Mouse (Mus musculus) regulatory T cell (primary cell): ENCODE results near the gene Auh.

ENCODE experiments used
- in situ Hi-C: fragments of 300-600 bp; cut with MboI, MseI; formaldehyde crosslinking; loops from one replicate; pipeline ENCODE4 v1.15.1; 2025; ENCODE audit warnings: high pct_unique_total_duplicates

Auh gene

DNA sequence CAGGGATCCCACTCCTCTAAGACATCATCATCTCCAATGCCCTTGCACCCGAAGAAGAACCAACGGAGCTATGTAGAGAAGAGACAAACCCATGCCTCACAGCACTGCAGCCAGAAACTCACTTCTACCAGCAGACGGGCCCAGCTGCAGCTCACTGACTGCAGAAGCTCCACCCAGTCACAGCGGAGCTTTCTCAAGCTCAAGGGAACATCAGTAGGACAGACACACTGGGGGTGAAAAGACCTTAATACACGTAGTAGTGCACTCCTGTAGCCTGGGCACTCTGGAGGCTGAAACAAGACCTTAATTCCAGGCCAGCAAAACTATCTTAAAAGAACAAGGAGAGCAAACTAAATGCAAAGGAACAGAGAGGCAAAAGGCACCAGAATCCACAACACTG is 5.0 kb downstream of the Auh start:
- in situ Hi-C loops, result no loop called here

DNA sequence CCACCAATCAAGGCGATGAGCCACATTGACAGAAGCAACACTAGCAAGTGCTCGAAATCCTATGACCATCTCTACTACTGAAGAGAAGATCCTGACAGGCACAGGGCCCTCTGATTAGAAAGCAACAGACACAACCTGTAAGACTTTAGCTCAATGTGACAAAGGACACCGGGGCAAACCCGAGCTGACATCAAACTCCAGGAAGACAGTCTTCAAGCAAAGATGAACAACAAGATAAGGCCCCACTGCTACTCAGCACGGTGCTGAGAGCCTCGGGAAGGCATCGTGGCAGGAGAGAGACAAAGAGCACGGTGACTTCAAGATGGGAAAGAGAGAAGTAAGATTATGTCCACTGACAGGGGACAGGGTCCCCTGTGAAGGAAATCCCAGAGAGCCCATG is 7.5 kb downstream of the Auh start:
- in situ Hi-C loops, result no loop called here

DNA sequence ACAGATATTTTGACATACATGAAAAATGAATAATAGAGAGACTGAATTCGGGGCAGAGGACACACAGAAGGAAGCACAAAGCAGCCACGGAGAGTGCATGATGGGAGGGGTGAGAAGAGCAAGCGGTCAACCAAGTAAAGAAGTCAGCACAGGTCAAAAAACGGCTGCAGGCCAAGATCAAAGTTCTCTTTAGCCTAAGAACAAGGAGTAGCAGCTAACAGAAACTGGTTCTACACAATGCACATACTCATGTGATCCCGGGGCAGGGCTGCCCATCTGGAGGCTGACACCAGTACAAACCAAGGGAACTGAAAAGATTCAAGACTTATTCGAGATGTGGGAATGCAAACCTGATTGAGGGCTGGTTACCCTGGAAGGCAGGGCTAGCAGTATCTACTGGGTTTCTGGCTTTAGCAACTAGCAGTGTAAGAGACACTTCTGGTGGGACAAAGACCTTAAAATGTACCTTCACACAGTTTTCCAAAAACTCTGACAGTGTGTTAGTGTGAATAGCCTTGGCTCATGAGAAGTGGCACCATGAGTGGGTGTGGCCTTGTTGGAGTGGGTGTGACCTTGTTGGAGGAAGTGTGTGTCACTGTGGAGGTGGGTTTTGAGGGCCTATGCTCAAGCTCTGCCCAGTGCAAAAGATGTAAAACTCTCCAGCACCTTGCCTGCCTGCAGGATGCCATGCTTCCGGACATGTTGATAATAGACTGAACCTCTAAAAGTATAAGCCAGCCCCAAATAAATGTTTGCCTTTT is 8.2 kb downstream of the Auh start:
- in situ Hi-C loops, result no loop called here

DNA sequence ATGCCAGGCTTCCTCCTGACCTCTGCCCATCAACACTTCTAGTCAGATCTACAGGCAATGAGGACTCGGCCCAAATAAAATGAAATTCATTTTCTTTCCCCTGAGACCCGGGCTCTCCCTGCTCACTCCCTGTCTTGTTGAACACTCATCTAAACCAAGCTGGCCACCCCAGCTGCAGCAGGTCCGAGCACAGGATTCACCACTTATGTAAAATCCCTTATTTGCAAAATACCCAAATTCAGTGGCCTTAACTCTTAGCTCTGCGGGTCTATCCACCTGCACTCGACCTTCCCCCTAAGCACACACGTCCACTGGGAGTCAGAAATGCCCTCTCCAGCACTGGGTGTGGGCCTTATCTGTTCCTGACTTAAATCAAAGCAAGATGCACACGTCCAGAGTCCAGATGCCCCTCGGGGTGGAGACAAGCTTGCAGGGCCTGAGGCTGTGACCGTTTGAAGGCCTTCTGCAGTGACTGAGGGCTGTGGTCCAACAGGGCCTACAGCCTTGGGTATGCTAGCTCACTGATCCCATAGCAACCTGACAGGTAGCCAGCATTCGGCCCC is 9.6 kb downstream of the Auh start:
- in situ Hi-C loops, result loop anchor here (5.0 kb wide), 1 partner anchor 58 kb away; no protein-coding TSS in a partner anchor

DNA sequence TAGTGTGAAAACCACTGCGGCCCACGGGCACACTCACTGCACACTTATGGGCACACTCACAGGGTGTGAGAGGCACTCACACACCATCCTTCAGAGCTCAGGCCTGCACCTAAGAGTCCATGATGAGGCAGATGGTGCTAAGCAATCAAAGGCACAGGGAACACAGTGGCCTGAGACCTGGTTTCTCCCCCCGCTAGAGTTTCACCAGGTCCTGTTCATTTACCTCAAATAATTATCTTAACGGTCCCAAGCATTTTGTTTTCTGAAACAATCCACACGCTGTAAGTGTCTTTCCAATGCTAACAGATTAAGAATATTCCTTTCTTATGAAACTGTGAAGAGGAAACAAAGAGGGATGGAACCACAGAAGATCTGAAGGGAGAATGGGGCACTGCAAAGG is 11.1 kb downstream of the Auh start:
- in situ Hi-C loops, result loop anchor here (5.0 kb wide), 1 partner anchor 56 kb away; no protein-coding TSS in a partner anchor

DNA sequence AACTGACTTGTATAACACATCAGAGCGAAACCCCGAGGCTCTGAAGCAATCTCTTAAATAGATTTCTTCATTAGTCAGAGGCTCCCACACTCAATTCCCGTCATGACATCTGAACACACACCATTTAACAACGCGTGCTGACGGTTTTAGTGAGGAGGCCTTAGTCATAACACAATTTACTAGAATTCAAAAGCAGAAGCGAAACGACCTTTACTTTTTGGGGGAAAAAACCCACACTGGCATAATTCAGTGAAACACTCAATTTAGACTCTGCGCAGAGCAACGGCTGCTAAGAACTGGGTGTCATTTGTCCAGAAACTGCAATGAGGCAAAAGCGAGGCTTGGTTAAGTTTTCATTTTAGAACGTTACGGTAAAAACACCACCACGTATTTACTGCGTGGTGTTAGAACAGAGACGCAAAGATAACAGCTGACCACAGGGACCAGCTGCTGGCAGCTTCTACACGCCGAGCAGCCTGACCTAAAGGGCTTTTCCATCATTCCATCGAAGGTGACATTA is 14.8 kb downstream of the Auh start:
- in situ Hi-C loops, result loop anchor here (5.0 kb wide), 1 partner anchor 52 kb away; no protein-coding TSS in a partner anchor

DNA sequence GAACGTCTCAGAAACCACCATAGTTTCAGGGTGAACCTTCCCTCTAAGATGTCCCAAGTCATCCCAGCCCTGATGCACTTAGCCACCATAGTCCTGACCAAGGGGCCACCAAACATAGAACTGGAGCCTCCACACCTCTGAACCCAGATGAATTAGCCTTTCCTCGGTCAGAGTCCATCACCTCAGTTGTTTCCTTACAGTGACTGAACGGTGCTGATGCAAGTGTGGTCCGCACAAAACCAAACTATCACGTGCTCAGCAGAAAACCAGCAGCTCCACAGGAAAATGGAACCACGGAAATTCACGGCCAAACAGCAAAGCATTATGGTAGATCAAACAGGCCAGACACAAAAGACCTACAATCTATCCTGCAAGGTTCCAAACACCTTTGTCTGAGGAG is 15.6 kb downstream of the Auh start:
- in situ Hi-C loops, result no loop called here

DNA sequence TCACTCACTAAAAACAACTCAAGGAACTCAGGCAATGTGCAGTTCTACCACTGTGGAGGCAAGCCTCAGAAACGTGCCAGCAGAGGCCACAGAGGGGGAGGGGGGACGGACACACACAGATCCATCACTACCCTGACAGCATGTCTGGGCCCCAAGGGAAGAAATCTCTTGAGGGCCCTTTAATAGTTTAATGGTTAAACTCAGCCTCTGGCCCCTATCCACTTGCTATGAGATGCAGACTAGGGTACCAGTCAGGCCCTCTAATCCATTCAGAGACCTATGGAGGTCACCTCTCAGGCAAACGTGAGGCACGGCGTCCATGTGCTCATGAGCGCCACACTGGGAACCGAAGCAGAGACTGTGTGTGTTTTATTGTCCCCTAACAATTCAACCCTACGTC is 17.0 kb downstream of the Auh start:
- in situ Hi-C loops, result no loop called here

- in situ Hi-C loops, result no loop called here
These were observed 18.2 kb downstream of the Auh start for GRCm38 (mm10) chr13:52911259-52911658.

DNA sequence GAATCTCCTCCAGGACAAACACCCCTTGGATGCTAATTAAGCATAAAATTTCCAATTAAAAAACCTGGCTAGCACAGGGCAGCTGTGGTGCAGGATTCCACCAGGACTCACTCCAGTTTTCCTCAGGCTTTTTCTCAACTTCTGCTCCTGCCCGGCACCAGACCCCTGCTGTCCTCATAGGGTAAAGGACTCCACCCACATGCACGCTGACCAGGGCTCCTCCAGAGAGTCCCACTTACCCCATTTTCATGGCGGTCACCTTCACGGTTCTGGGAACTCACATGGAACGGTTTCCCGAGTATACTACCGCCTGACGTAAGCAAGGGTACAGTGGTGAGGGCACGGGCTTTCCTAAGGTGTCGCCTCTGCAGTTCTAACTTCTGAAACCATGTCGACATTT is 23.2 kb downstream of the Auh start:
- in situ Hi-C loops, result no loop called here

GRCm38 (mm10) chr13:52904175-52904574 is 25.3 kb downstream of the Auh start:
- in situ Hi-C loops, result no loop called here

GRCm38 (mm10) chr13:52903767-52904166 is 25.7 kb downstream of the Auh start:
- in situ Hi-C loops, result no loop called here

DNA sequence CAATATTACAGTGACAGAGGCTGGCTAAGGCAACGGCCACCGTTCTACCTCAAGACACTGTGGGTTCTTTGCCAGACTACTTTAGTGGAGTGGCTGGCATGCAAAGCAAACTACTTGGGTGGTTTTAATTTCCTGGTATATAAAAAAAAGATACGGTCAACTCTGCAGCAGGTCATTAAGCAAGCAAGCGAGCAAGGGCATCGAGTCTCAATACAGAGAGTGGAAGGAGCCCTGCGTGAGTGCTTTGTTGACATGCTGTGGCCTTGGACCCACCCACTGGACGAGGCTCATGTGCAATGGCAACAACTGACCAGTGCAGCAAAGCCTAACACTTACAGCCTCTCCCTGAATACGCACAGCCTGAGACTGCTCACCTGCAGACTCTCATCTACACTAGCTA is 27.0 kb downstream of the Auh start:
- in situ Hi-C loops, result no loop called here

GRCm38 (mm10) chr13:52899664-52900063 is 29.8 kb downstream of the Auh start:
- in situ Hi-C loops, result no loop called here

- in situ Hi-C loops, result no loop called here
These were observed 31.7 kb downstream of the Auh start for GRCm38 (mm10) chr13:52897806-52898205.

- in situ Hi-C loops, result no loop called here
These were observed 36.7 kb downstream of the Auh start for GRCm38 (mm10) chr13:52892791-52893190.

GRCm38 (mm10) chr13:52892065-52892503 is 37.4 kb downstream of the Auh start:
- in situ Hi-C loops, result no loop called here

DNA sequence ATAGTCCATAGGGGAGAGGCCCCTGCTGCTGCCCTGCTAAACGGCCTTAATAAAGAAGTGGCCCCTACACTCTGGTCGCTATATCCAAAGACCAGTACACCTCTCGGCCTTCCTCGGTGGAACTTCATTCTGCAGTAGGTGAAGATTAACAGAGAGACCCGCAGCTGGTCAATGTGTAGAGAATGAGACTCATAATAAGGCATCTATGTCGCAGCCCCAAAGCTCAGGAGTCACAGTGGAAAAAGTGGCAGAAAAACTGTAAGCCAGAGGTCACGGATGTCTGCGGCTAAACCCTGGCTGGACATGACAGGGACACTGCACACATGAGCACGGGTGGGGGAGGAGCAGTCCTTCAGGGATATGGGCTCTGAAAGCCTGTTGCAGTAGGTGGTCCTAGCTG is 39.2 kb downstream of the Auh start:
- in situ Hi-C loops, result no loop called here

DNA sequence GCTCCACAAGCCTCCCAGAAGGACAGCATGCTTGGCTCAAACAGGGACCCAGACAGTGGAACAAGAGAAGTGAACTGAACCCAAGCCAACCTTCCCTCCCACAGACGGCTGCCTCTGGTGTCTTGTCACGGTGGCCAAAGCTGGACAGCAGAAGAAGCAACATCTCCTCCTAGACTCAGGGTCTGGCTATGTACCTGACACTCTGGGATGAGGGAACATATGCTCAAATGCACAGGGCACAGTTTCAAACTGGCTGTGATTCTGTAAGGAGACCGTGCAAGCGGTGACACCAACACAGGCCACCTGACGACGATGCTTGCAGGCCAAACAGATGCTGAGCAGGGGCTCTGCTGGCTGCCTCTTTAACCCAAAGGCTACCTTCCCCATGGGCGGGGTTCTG is 42.7 kb downstream of the Auh start:
- in situ Hi-C loops, result no loop called here

GRCm38 (mm10) chr13:52883960-52884326 is 45.5 kb downstream of the Auh start:
- in situ Hi-C loops, result no loop called here

- in situ Hi-C loops, result no loop called here
These were observed 46.2 kb downstream of the Auh start for GRCm38 (mm10) chr13:52883084-52883959.

- in situ Hi-C loops, result no loop called here
These were observed 49.1 kb downstream of the Auh start for GRCm38 (mm10) chr13:52880386-52880785.
